Mouse (Mus musculus) brain, adult 2 months (tissue): ENCODE data around the gene Gm3594.
"Not testable (repeated sequence)": the region's sequence is repeated elsewhere in the genome, so short reads cannot be mapped to it uniquely, and the experiment has no call there.

Source experiments
- DNase-seq: peaks from one replicate; pipeline ENCODE4 v3.0.0; 2011; ENCODE audit warnings: low read depth, low spot score

Gene Gm3594

DNA sequence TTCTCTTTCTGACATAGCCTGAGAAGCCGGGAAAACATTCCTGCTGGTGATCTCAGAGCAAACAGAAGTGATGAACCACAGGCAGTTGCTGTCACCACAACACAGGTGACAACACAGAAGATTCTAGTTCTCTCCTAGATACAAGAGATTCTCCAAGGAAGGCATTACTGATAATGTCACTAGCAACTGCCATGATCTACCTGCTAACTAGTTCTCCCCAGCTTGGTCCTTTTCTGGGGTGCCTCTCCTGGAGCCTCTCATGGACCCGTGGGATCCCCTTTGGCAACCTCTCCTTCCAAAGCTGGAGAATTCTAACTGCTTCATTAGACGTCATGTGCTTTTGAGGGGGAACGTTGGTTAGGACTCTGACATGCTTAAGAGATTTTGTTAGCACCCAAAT, at the start of gene Gm3594:
TSS of gene Gm3594 (minus strand) at position 101 of the 400 bp plus-strand sequence.
- DNase-seq, result not testable (repeated sequence)

- not testable (repeated sequence) for DNase-seq
Observed at GRCm38 (mm10) chr14:6486331-6486730, 41.9 kb upstream of the Gm3594 start.

- DNase-seq, result not testable (repeated sequence)
Observed at GRCm38 (mm10) chr14:6485541-6485940, 41.1 kb upstream of the Gm3594 start.

- not testable (repeated sequence) for DNase-seq
Observed at GRCm38 (mm10) chr14:6482126-6482525, 37.7 kb upstream of the Gm3594 start.

DNA sequence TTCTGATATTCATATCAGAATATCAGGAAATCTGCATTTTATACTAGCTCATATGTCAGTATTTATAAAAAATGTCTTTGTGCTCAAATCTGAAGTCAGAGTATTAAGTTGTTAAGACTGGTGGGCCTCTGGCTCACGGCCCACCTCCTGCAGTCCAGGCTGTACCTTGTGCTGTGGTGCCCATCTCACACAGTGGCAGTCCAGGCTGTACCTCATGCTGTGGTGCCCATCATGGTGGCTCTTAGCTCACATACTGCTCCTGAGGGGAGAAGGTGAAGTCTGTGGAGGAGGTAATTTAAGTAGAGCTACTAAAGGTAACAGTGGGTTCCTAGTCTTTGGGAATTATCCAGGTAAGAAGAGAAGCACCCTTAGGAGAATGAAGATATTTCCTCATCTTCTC, 27.4 kb upstream of the Gm3594 start:
- DNase-seq, result not testable (repeated sequence)

- DNase-seq, result not testable (repeated sequence)
Observed at GRCm38 (mm10) chr14:6440774-6441173, 3.6 kb downstream of the Gm3594 start.

- DNase-seq, result not testable (repeated sequence)
Observed at GRCm38 (mm10) chr14:6440206-6440605, 4.2 kb downstream of the Gm3594 start.

DNA sequence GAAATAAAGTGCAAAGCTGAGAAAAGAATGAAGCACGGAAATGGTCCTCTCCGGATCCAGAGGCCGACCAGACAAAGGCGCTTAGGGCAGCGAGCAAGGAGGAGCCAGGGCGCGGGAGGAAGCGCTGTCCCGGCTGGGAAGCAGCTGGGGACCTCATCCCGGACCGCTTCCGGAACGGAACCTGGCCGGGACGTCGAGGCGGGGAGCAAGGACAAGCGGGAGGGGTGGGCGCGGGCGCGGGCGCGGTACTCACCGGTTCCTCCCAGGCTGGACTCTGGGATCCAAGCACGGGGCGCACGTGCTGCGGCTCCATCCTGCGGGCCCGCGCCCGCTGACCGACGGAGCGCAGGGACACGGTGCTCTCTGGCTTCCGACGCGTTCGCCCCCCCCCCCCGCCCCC, 17.6 kb downstream of the Gm3594 start:
- DNase-seq, result not testable (repeated sequence)

GRCm38 (mm10) chr14:6426353-6426752, 18.1 kb downstream of the Gm3594 start:
- not testable (repeated sequence) for DNase-seq

DNA sequence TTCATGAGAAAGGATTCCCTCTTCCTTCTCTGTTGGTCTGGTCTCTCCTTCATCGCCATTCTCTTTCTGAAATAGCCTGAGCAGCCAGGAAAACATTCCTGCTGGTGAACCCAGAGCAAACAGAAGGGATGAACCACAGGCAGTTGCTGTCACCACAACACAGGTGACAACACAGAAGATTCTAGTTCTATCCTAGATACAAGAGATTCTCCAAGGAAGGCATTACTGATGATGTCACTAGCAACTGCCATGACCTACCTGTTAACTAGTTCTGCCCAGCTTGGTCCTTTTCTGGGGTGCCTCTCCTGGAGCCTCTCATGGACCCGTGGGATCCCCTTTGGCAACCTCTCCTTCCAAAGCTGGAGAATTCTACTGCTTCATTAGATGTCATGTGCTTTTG, 32.0 kb downstream of the Gm3594 start, which contains the start of gene Gm3591:
TSS of gene Gm3591 (minus strand) at position 101 of the 400 bp plus-strand sequence.
- not testable (repeated sequence) for DNase-seq

DNA sequence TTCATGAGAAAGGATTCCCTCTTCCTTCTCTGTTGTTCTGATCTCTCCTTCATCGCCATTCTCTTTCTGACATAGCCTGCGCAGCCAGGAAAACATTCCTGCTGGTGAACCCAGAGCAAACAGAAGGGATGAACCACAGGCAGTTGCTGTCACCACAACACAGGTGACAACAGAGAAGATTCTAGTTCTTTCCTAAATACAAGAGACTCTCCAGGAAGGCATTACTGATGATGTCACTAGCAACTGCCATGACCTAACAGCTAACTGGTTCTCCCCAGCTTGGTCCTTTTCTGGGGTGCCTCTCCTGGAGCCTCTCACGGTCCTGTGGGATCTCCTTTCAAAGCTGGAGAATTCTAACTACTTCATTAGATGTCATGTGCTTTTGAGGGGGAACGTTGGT, 54.2 kb downstream of the Gm3594 start, which contains the start of gene Gm16440:
TSS of gene Gm16440 (minus strand) at position 101 of the 400 bp plus-strand sequence.
- not testable (repeated sequence) for DNase-seq
